Mouse (Mus musculus) heart, adult 2 months (tissue): Measurements from ENCODE around the gene Gba2. TPM values are rescaled to one million over a fixed set of nuclear protein-coding genes. Genes with fewer than 3 reads are reported as not detected.
A peak's percentile ranks its signal among the peaks of the same experiment; 100 is the strongest.

Experiments
- DNase-seq, 2 experiments: peaks; one replicate each; pipeline ENCODE4 v3.0.0; 2021
- H3K27ac ChIP-seq: fragments of 200-600 bp; 2 replicates; pipeline ENCODE4 v1.8.1; 2022
- H3K27me3 ChIP-seq: fragments of 200-500 bp; 2 replicates; pipeline ENCODE4 v1.6.1; 2012; ENCODE audit warnings: mild to moderate bottlenecking, low read length, inconsistent platforms, mixed read lengths; ENCODE audit not compliant: control insufficient read depth, insufficient read depth
- H3K36me3 ChIP-seq: fragments of 200-500 bp; 2 replicates; pipeline ENCODE4 v1.6.1; 2012; ENCODE audit warnings: low read length, inconsistent platforms; ENCODE audit not compliant: control insufficient read depth, insufficient read depth
- H3K4me1 ChIP-seq: fragments of 200-500 bp; 2 replicates; pipeline ENCODE4 v1.6.1; 2011; ENCODE audit warnings: low read length; ENCODE audit not compliant: control insufficient read depth, insufficient read depth
- H3K4me3 ChIP-seq: fragments of 200-600 bp; 2 replicates; pipeline ENCODE4 v1.8.1; 2022
- H3K79me2 ChIP-seq: fragments of 200-500 bp; replicated peaks from 2 replicates; pipeline ENCODE4 v1.6.1; 2012; ENCODE audit warnings: mild to moderate bottlenecking, inconsistent platforms, low read length, moderate library complexity, mixed read lengths; ENCODE audit not compliant: control insufficient read depth, insufficient read depth
- H3K9ac ChIP-seq: fragments of 200-500 bp; 2 replicates; pipeline ENCODE4 v1.6.1; 2012; ENCODE audit warnings: low read depth, mild to moderate bottlenecking, control low read depth, inconsistent platforms, low read length, mixed read lengths
- CTCF ChIP-seq: fragments of 200-600 bp; IDR thresholded peaks from 2 replicates; pipeline ENCODE4 v1.8.1; 2022; ENCODE audit warnings: antibody characterized with exemption, mild to moderate bottlenecking, moderate library complexity
- EP300 ChIP-seq: fragments of 200-500 bp; IDR thresholded peaks from 2 replicates; pipeline ENCODE4 v1.6.1; 2011; ENCODE audit warnings: low read depth, low read length, control low read depth; ENCODE audit not compliant: insufficient read depth
- POLR2A ChIP-seq: fragments of 200-500 bp; IDR thresholded peaks from 2 replicates; pipeline ENCODE4 v1.6.1; 2011; ENCODE audit warnings: mild to moderate bottlenecking, low read depth, low read length, control low read depth; ENCODE audit not compliant: insufficient read depth
- WGBS: fragments of 180-500 bp; shearing (Covaris S2); methylation state at CpG from one replicate; pipeline ENCODE4 v1.1.7; 2018; 5-methylcytosine and 5-hydroxymethylcytosine counted together
- intact Hi-C: fragments of 180-260 bp; cut with DNase I; formaldehyde crosslinking; loops from one replicate; pipeline ENCODE4 v1.15.1; 2025
- long read RNA-seq: library from polyadenylated mRNA; stranded (forward); transcript quantifications from one replicate; pipeline ENCODE4 v2.0.0, GENCODE M21; 2021
- polyA plus RNA-seq: library from polyadenylated mRNA; depleted of rRNA; stranded (reverse); fragments of >200 nt; gene quantifications from 2 replicates; pipeline ENCODE4 v1.2.3, GENCODE M21; 2012; rRNA removed
- total RNA-seq, 2 experiments: library from RNA; stranded (reverse); gene quantifications; 2 replicates each; pipeline ENCODE4 v1.2.3; 2021

Gene Gba2
- total RNA-seq (10 to 100 TPM; 11.5 to 13.2 TPM), polyA plus RNA-seq (18.2 and 27.4 TPM in 2 replicates)
- long read RNA-seq, transcript Gba2-201 (17 exons, 3,544 nt) = major isoform, 29 of 39 reads
- long read RNA-seq, partial matches to known transcripts = 6 of 39 reads
- long read RNA-seq, other reads (novel, unspliced or antisense) = 4 of 39 reads

DNA sequence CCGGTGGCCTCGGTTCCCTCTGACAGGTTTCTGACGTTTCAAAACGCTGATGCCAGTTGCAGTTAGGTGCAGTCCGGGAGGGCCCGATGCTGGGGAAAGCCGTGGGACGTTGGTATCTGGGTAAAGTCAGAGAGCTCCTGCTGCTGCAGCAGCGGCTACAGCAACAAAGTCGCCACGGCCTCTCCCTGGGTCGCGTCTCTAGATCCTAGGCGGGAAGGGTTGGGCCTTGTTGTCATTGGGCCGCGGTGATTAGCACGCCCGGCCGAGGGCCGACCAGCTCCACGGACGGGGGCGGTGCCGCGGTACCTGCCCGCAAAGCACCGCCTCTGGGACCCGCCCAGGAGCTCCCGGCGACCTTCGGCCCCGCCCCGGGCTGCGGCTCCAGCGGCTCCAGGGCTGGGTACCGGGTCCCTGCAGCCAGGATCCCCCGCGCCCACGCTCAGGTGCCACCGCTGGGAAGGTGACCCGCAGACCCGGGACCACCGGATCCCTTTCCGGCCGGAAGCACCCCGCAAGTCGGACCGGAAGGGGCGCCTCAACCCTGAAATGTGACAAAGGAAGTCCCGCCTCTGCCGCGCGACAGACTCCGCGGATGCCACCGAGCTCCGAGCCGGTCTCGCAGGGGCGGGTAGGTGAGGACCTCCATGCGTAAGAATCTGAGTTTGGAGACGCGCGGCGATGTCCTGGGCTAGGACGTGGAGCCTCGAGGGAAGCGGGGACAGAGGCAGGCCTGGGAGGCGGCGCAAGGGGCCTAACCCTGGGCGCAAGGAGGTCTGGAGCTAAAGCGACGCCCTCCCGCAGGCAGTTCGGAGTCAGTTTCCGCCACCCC, at the start of gene Gba2, which contains the start of gene Rgp1:
TSS of gene Gba2 (minus strand) at position 498 of the 829 bp plus-strand sequence.
TSS of gene Rgp1 (plus strand) at position 340 of the 829 bp plus-strand sequence.
- under 1% methylated on average over 76 of the region's 76 CpGs for WGBS
- peak within 1 kb of the TSS; percentile 99 for H3K4me3 ChIP-seq
- intact Hi-C loops = loop anchor here (5.0 kb wide), 2 partner anchors 79 to 136 kb away; partner anchors contain the start of genes Hint2 and Tesk1

GRCm38 (mm10) chr4:43620146-43620778, 41.6 kb upstream of the Gba2 start:
- 63% methylated on average over 4 of the region's 4 CpGs for WGBS
- Histone ChIP-seq H3K79me2 (no peaks in the 10 kb centered on the region), H3K36me3 (no peaks in the 10 kb centered on the region), H3K4me1 (no peaks in the 10 kb centered on the region), H3K27ac (no peak overlapping the region), H3K27me3 (no peaks in the 10 kb centered on the region), H3K9ac (no peak overlapping the region), H3K4me3 (no peak overlapping the region)
- TF ChIP-seq CTCF (no peak), POLR2A (no peak), EP300 (no peak)
- intact Hi-C loops = no loop called here
- DNase-seq = no peak

More for the DNA sequence above, at the start of gene Gba2, which contains the start of gene Rgp1:
- Histone ChIP-seq H3K36me3 (peaks cover 6% of the 10 kb centered on the region; the same call in 1 of the 2 replicates), H3K27ac (peak within 1 kb of the TSS; percentile 98), H3K27me3 (no peaks in the 10 kb centered on the region), H3K79me2 (peaks cover 2% of the 10 kb centered on the region; the same call in 1 of the 2 replicates), H3K4me1 (peaks cover 11% of the 10 kb centered on the region), H3K9ac (peak within 1 kb of the TSS; percentile 87)
- TF ChIP-seq CTCF = peak; percentile 23; the same call in 1 of the 2 replicates
- TF ChIP-seq EP300 = 0 out of 2 replicates have a peak, but pooled peaks have one; percentile 20
- TF ChIP-seq POLR2A = peak; percentile 87
- DNase-seq = peak; percentile 93 to 95

- H3K36me3 ChIP-seq = no peaks in the 10 kb centered on the region
- WGBS = 59% methylated on average over 3 of the region's 3 CpGs
- no peak for DNase-seq
- H3K4me1 ChIP-seq = no peaks in the 10 kb centered on the region; the same call in 1 of the 2 replicates
- no peaks in the 10 kb centered on the region for H3K27me3 ChIP-seq
- H3K27ac ChIP-seq = peak overlapping the region; percentile 10
- intact Hi-C loops = no loop called here
- no peak overlapping the region for H3K9ac ChIP-seq
- TF ChIP-seq POLR2A (no peak), CTCF (no peak), EP300 (no peak)
- H3K4me3 ChIP-seq = no peak overlapping the region
- H3K79me2 ChIP-seq = no peaks in the 10 kb centered on the region
These were observed 34.5 kb upstream of the Gba2 start for GRCm38 (mm10) chr4:43613060-43613730.

GRCm38 (mm10) chr4:43612534-43612933, 33.9 kb upstream of the Gba2 start:
- H3K36me3 ChIP-seq = no peaks in the 10 kb centered on the region
- no peaks in the 10 kb centered on the region; the same call in 1 of the 2 replicates for H3K4me1 ChIP-seq
- H3K79me2 ChIP-seq = no peaks in the 10 kb centered on the region
- no peak overlapping the region for H3K9ac ChIP-seq
- WGBS = 44% methylated on average over 10 of the region's 10 CpGs
- intact Hi-C loops = no loop called here
- H3K27ac ChIP-seq = no peak overlapping the region
- TF ChIP-seq POLR2A (no peak), EP300 (no peak), CTCF (no peak)
- H3K27me3 ChIP-seq = no peaks in the 10 kb centered on the region
- no peak for DNase-seq
- H3K4me3 ChIP-seq = no peak overlapping the region

GRCm38 (mm10) chr4:43604751-43605685, 26.3 kb upstream of the Gba2 start:
- Histone ChIP-seq H3K4me1 (no peaks in the 10 kb centered on the region), H3K79me2 (no peaks in the 10 kb centered on the region), H3K4me3 (no peak overlapping the region), H3K9ac (no peak overlapping the region), H3K36me3 (no peaks in the 10 kb centered on the region), H3K27ac (no peak overlapping the region), H3K27me3 (no peaks in the 10 kb centered on the region)
- no peak for DNase-seq
- WGBS = 36% methylated on average over 9 of the region's 9 CpGs
- no peak for TF ChIP-seq EP300
- no peak for TF ChIP-seq POLR2A
- no peak for TF ChIP-seq CTCF
- intact Hi-C loops = no loop called here
